ENCODE assay signal across 7 mouse cellular contexts in the genomic region with DNA sequence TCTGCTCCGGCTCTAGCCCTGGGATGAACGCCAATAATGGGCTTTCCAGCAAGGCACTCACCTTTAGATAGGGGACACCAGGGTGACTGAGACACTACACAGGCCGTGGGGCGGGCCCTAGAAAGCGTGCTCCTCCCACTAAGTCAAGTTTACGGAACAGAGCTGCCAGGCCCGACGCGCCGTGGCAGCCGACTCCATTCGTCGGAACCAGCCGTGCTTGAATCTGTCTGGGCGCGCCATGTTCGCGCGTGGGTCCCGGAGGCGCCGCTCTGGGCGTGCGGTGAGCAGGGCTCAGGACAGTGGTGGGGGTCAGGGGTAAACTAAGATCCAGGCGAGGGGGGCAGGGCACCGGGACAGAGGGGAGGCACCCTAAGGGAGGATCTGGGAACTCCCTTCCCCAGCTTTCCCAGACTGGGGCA. TPM values are rescaled to one million over a fixed set of nuclear protein-coding genes. Genes with fewer than 3 reads are reported as not detected.
DNase-seq lines count a peak whose midpoint lies in the region; ATAC-seq and TF ChIP-seq lines count a peak whose summit lies in the region.

A gene (plus strand): TSS at position 40 of the 419 bp plus-strand sequence.

- peaks cover 0 to 4% of the 10 kb centered on the region in 2 experiments; a peak in 1 of 4 replicates for H3K4me1 ChIP-seq in ES-E14 (ENCODE audit: control insufficient read depth in 2 of 2, insufficient read depth in 2 of 2, low read length in 2 of 2, poor library complexity in 1 of 2)
- H3K4me1 ChIP-seq in hindbrain, embryonic 15.5 days (replicated peaks): no peaks in the 10 kb centered on the region
- H3K4me1 ChIP-seq in liver, embryonic 11.5 days (replicated peaks; ENCODE audit: control insufficient read depth, insufficient read depth, low read length): 0 out of 2 replicates have a peak, but pooled peaks cover 3% of the 10 kb centered on the region

- H3K4me3 ChIP-seq in ES-E14 (ENCODE audit: insufficient read depth in 1 of 2, low read depth in 1 of 2, low read length in 2 of 2, poor library complexity in 1 of 2, severe bottlenecking in 1 of 2): peak within 1 kb of the TSS; percentile 59 to 79
- peak within 1 kb of the TSS; percentile 30 for H3K4me3 ChIP-seq in hindbrain, embryonic 15.5 days
- peak within 1 kb of the TSS; percentile 49 for H3K4me3 ChIP-seq in liver, embryonic 11.5 days (ENCODE audit: low read depth, low read length)

- no peaks in the 10 kb centered on the region for H3K27me3 ChIP-seq in hindbrain, embryonic 15.5 days
- H3K27me3 ChIP-seq in liver, embryonic 11.5 days (replicated peaks; ENCODE audit: control insufficient read depth, insufficient read depth, low read length): no peaks in the 10 kb centered on the region

- DNase-seq in ES-E14 (ENCODE audit: low read depth, low spot score): no peak
- peak; percentile 76 for DNase-seq in adrenal gland, postnatal 10 days
- peak in 1 of 2 experiments; percentile 60 for DNase-seq in gastrocnemius, adult 8-10 months (ENCODE audit: low spot score in 2 of 2)
- DNase-seq in liver, embryonic 11.5 days (ENCODE audit: low spot score): no peak
- peak; percentile 37 to 60 for DNase-seq in urinary bladder, postnatal 36 days (ENCODE audit: low spot score in 2 of 2)

- 18% methylated on average over 26 of the region's 26 CpGs for whole genome bisulfite sequencing in hindbrain, embryonic 15.5 days
- WGBS in liver, embryonic 11.5 days: 15% methylated on average over 26 of the region's 26 CpGs

- peak within 1 kb of the TSS; percentile 52 for H3K4me2 ChIP-seq in hindbrain, embryonic 15.5 days
- peak within 1 kb of the TSS; percentile 68 for H3K4me2 ChIP-seq in liver, embryonic 11.5 days

- H3K9me3 ChIP-seq in ES-E14 (ENCODE audit: control insufficient read depth, insufficient read depth, low read depth, low read length): no peaks in the 10 kb centered on the region
- no peaks in the 10 kb centered on the region for H3K9me3 ChIP-seq in hindbrain, embryonic 15.5 days
- H3K9me3 ChIP-seq in liver, embryonic 11.5 days (ENCODE audit: control insufficient read depth, low read length): no peaks in the 10 kb centered on the region

- in situ Hi-C loops in ES-E14 (cut with MboI; ENCODE audit: low sequenced_read_pairs in 2 of 2, unreplicated experiment in 2 of 2): no loop called here

- no peak within 1 kb of the TSS for H3K27ac ChIP-seq in ES-E14 (ENCODE audit: insufficient read depth, low read depth, low read length, poor library complexity, severe bottlenecking)
- H3K27ac ChIP-seq in hindbrain, embryonic 15.5 days (replicated peaks): no peak within 1 kb of the TSS
- no peak within 1 kb of the TSS for H3K27ac ChIP-seq in liver, embryonic 11.5 days (ENCODE audit: low read depth, low read length)

- H3K36me3 ChIP-seq in ES-E14 (ENCODE audit: control insufficient read depth, insufficient read depth, low read length, poor library complexity, severe bottlenecking): no peaks in the 10 kb centered on the region
- no peaks in the 10 kb centered on the region for H3K36me3 ChIP-seq in hindbrain, embryonic 15.5 days
- no peaks in the 10 kb centered on the region for H3K36me3 ChIP-seq in liver, embryonic 11.5 days (ENCODE audit: control insufficient read depth, insufficient read depth, low read length)

- H3K9ac ChIP-seq in ES-E14 (ENCODE audit: insufficient read depth, low read depth, low read length, poor library complexity, severe bottlenecking): peak within 1 kb of the TSS; percentile 70
- peak within 1 kb of the TSS; percentile 22; the same call in 1 of the 2 replicates for H3K9ac ChIP-seq in hindbrain, embryonic 15.5 days
- H3K9ac ChIP-seq in liver, embryonic 11.5 days (ENCODE audit: low read depth, low read length): peak within 1 kb of the TSS; percentile 57

- peak; percentile 61; the same call in 1 of the 2 replicates for ATAC-seq in hindbrain, embryonic 15.5 days (ENCODE audit: low FRiP score, low read depth)
- peak; percentile 70 for ATAC-seq in liver, embryonic 11.5 days (replicated peaks; ENCODE audit: low FRiP score)
- peak; percentile 90 for ATAC-seq in monocyte, adult 5-6 weeks (replicated peaks; ENCODE audit: insufficient number of reproducible peaks, low FRiP score, low TSS enrichment, poor library complexity, severe bottlenecking)

TF ChIP-seq in ES-E14, 5 proteins besides CTCF, POLR2A, EP300 and RAD21:
- TF ChIP-seq HCFC1 (IDR thresholded peaks at IDR 0.05; ENCODE audit: borderline replicate concordance, insufficient read depth, low read length) (no peak), CHD2 (IDR thresholded peaks at IDR 0.05; ENCODE audit: low read depth, low read length) (no peak), ZC3H11A (IDR thresholded peaks at IDR 0.05; ENCODE audit: borderline replicate concordance, low read depth, low read length) (no peak), MAFK (IDR thresholded peaks at IDR 0.05; ENCODE audit: insufficient read depth, low read depth, low read length) (no peak), ZNF384 (IDR thresholded peaks at IDR 0.05; ENCODE audit: low read depth, low read length) (no peak)

RNA-seq across cellular contexts. Expression of the gene that starts here (rescaled TPM):
- 1.5 and 2.2 TPM in 2 replicates for total RNA-seq in ES-E14 (2012; rRNA removed)
- 10 to 100 TPM in 1 of 2 experiments, 1 to 10 TPM in 1; 9.2 to 18.0 TPM for total RNA-seq in adrenal gland, postnatal 10 days (2021)
- total RNA-seq in gastrocnemius, adult 8-10 months (2022): 10 to 100 TPM; 13.4 to 22.6 (median 17.0) TPM
- 1.6 and 2.0 TPM in 2 replicates for polyA plus RNA-seq in hindbrain, embryonic 15.5 days (2015; fragmentation: Nextera tagmentation; extraction: Ambion mirVana)
- 2.7 and 4.0 TPM in 2 replicates for polyA plus RNA-seq in liver, embryonic 11.5 days (2014; fragmentation: Nextera tagmentation; extraction: Ambion mirVana)
- 8.0 to 14.9 TPM (median 10.3 TPM) in 3 replicates for total RNA-seq in monocyte, adult 5-6 weeks (2017)

Comparison
In these comparisons a context has a peak if more than half of its experiments do, and no peak if none do; other contexts are left out.
1. DNase-seq: peak in adrenal gland, postnatal 10 days (single experiment) and urinary bladder, postnatal 36 days (2 of 2); none in ES-E14 (single experiment) and liver, embryonic 11.5 days (single experiment).
2. Peak in every context shown above with its lines, with median percentiles within 50 percentile points of each other: H3K4me3 ChIP-seq, H3K9ac ChIP-seq and ATAC-seq.